ENCODE assay signal across 9 mouse cellular contexts in genomic region chr12:111688069-111688428, GRCm38 (mm10). TPM values are rescaled to one million over a fixed set of nuclear protein-coding genes. Genes with fewer than 3 reads are reported as not detected.
DNase-seq lines count a peak whose midpoint lies in the region; ATAC-seq lines count a peak whose summit lies in the region.
"Had no signal": no experiment of that assay in that cellular context is flagged by ENCODE, and none has a peak within 500 bp of the region (broad histone marks: within the 10 kb centered on the region; RNA-seq: fewer than 3 reads in every experiment).

No protein-coding gene starts in this region.

- no peaks in the 10 kb centered on the region for H3K9me3 ChIP-seq in heart, embryonic 16.5 days (replicated peaks; ENCODE audit: control insufficient read depth, low read length)
- H3K9me3 ChIP-seq in forebrain, embryonic 11.5 days (ENCODE audit: control insufficient read depth, low read length): no peaks in the 10 kb centered on the region
- no peaks in the 10 kb centered on the region for H3K9me3 ChIP-seq in midbrain, embryonic 10.5 days (replicated peaks)
- H3K9me3 ChIP-seq: limb, embryonic 13.5 days had no signal

- H3K36me3 ChIP-seq in heart, embryonic 16.5 days (ENCODE audit: control insufficient read depth, insufficient read depth): no peaks in the 10 kb centered on the region
- no peaks in the 10 kb centered on the region; the same call in 1 of the 2 replicates for H3K36me3 ChIP-seq in forebrain, embryonic 11.5 days (ENCODE audit: control insufficient read depth, insufficient read depth, low read length)
- peaks cover 15% of the 10 kb centered on the region for H3K36me3 ChIP-seq in midbrain, embryonic 10.5 days

- H3K27me3 ChIP-seq in heart, embryonic 16.5 days (ENCODE audit: control insufficient read depth, insufficient read depth, low read length): no peaks in the 10 kb centered on the region
- no peaks in the 10 kb centered on the region for H3K27me3 ChIP-seq in forebrain, embryonic 11.5 days (ENCODE audit: control insufficient read depth, insufficient read depth, low read length)
- no peaks in the 10 kb centered on the region for H3K27me3 ChIP-seq in midbrain, embryonic 10.5 days (ENCODE audit: low read depth, poor library complexity, severe bottlenecking)
- H3K27me3 ChIP-seq: limb, embryonic 13.5 days had no signal

- DNase-seq in heart, postnatal 10 days: no peak
- peak; percentile 52 to 81 for DNase-seq in cerebellum, postnatal 14 days
- no peak for DNase-seq in forebrain, embryonic 11.5 days (ENCODE audit: low spot score)
- DNase-seq in midbrain, embryonic 10.5 days (ENCODE audit: low spot score): no peak
- no peak for DNase-seq in spleen, postnatal 10 days (ENCODE audit: low spot score in 2 of 2)
- no peak for DNase-seq in urinary bladder, postnatal 4 days (ENCODE audit: low spot score in 2 of 2)

- peak overlapping the region; percentile 61 for H3K9ac ChIP-seq in heart, embryonic 16.5 days (ENCODE audit: low read length)
- peak overlapping the region; percentile 52; the same call in 1 of the 2 replicates for H3K9ac ChIP-seq in forebrain, embryonic 11.5 days (ENCODE audit: low read length)
- H3K9ac ChIP-seq: limb, embryonic 13.5 days had no signal

- intact Hi-C loops in heart, postnatal 10 days (cut with DNase I): no loop called here

- no peak overlapping the region for H3K4me3 ChIP-seq in heart, embryonic 16.5 days (ENCODE audit: low read length)
- no peak overlapping the region for H3K4me3 ChIP-seq in forebrain, embryonic 11.5 days (ENCODE audit: low read depth, low read length)
- peak overlapping the region; percentile 14; the same call in 1 of the 2 replicates for H3K4me3 ChIP-seq in midbrain, embryonic 10.5 days
- H3K4me3 ChIP-seq: limb, embryonic 13.5 days had no signal

- peak overlapping the region; percentile 32; the same call in 1 of the 2 replicates for H3K4me2 ChIP-seq in heart, embryonic 16.5 days (ENCODE audit: low read depth, low read length)
- no peak overlapping the region for H3K4me2 ChIP-seq in forebrain, embryonic 11.5 days (ENCODE audit: low read depth, low read length, severe bottlenecking)
- H3K4me2 ChIP-seq: limb, embryonic 13.5 days had no signal

- peaks cover 51% of the 10 kb centered on the region for H3K4me1 ChIP-seq in heart, embryonic 16.5 days (ENCODE audit: control insufficient read depth, insufficient read depth, low read length)
- H3K4me1 ChIP-seq in forebrain, embryonic 11.5 days (replicated peaks; ENCODE audit: control insufficient read depth, insufficient read depth, low read length): peaks cover 34% of the 10 kb centered on the region
- peaks cover 78% of the 10 kb centered on the region for H3K4me1 ChIP-seq in midbrain, embryonic 10.5 days

- H3K27ac ChIP-seq in heart, embryonic 16.5 days (ENCODE audit: low read length): peak overlapping the region; percentile 98
- H3K27ac ChIP-seq in forebrain, embryonic 11.5 days (ENCODE audit: low read depth, low read length): peak overlapping the region; percentile 68; the same call in 1 of the 2 replicates
- peak overlapping the region; percentile 99 for H3K27ac ChIP-seq in midbrain, embryonic 10.5 days (replicated peaks)
- H3K27ac ChIP-seq: limb, embryonic 13.5 days had no signal

- no peak for ATAC-seq in heart, embryonic 16.5 days (replicated peaks; ENCODE audit: extremely low read depth, insufficient read depth, low FRiP score)
- no peak for ATAC-seq in forebrain, embryonic 11.5 days (replicated peaks; ENCODE audit: low FRiP score)
- no peak for ATAC-seq in CD4-positive, CD25-positive, alpha-beta regulatory T cell, adult 4 months

- whole genome bisulfite sequencing in heart, embryonic 16.5 days: 21% methylated on average over 2 of the region's 2 CpGs
- 31% methylated on average over 2 of the region's 2 CpGs for WGBS in forebrain, embryonic 11.5 days
- 35% methylated on average over 2 of the region's 2 CpGs for WGBS in midbrain, embryonic 10.5 days

RNA-seq across cellular contexts. Expression of gene Trmt61a, which starts 10.1 kb away (rescaled TPM):
- polyA plus RNA-seq in heart, embryonic 16.5 days (2015; fragmentation: Nextera tagmentation; extraction: Ambion mirVana): 7.7 and 8.5 TPM in 2 replicates
- total RNA-seq in heart, postnatal 10 days (2021): 1 to 10 TPM; 6.4 to 8.3 TPM
- polyA plus RNA-seq in forebrain, embryonic 11.5 days (2014; fragmentation: Nextera tagmentation; extraction: Ambion mirVana): 12.9 and 15.6 TPM in 2 replicates
- polyA plus RNA-seq in midbrain, embryonic 10.5 days (2016; fragmentation: Nextera tagmentation; extraction: Ambion mirVana): 18.4 and 18.7 TPM in 2 replicates
- 1 to 10 TPM; 2.9 to 4.8 TPM for polyA plus RNA-seq in CD4-positive, CD25-positive, alpha-beta regulatory T cell, adult 4 months (2017; shearing (Covaris generic))

RNA-seq across cellular contexts. Expression of gene Ckb, which starts 15.9 kb away (rescaled TPM):
- polyA plus RNA-seq in heart, embryonic 16.5 days (2015; fragmentation: Nextera tagmentation; extraction: Ambion mirVana): 388 and 414 TPM in 2 replicates
- 100 to 1,000 TPM; 127 to 140 TPM for total RNA-seq in heart, postnatal 10 days (2021)
- polyA plus RNA-seq in forebrain, embryonic 11.5 days (2014; fragmentation: Nextera tagmentation; extraction: Ambion mirVana): 2,325 and 2,523 TPM in 2 replicates
- 2,837 and 3,349 TPM in 2 replicates for polyA plus RNA-seq in midbrain, embryonic 10.5 days (2016; fragmentation: Nextera tagmentation; extraction: Ambion mirVana)
- 10 to 100 TPM; 24.1 to 30.0 TPM for polyA plus RNA-seq in CD4-positive, CD25-positive, alpha-beta regulatory T cell, adult 4 months (2017; shearing (Covaris generic))

RNA-seq across cellular contexts. Expression of gene Bag5, which starts 25.0 kb away (rescaled TPM):
- polyA plus RNA-seq in heart, embryonic 16.5 days (2015; fragmentation: Nextera tagmentation; extraction: Ambion mirVana): 40.9 and 42.9 TPM in 2 replicates
- total RNA-seq in heart, postnatal 10 days (2021): 10 to 100 TPM; 29.1 to 32.7 TPM
- 65.2 and 67.7 TPM in 2 replicates for polyA plus RNA-seq in forebrain, embryonic 11.5 days (2014; fragmentation: Nextera tagmentation; extraction: Ambion mirVana)
- polyA plus RNA-seq in midbrain, embryonic 10.5 days (2016; fragmentation: Nextera tagmentation; extraction: Ambion mirVana): 57.2 and 62.0 TPM in 2 replicates
- polyA plus RNA-seq in CD4-positive, CD25-positive, alpha-beta regulatory T cell, adult 4 months (2017; shearing (Covaris generic)): 10 to 100 TPM; 32.5 to 37.9 TPM

RNA-seq across cellular contexts. Expression of gene Apopt1, which starts 25.0 kb away (rescaled TPM):
- polyA plus RNA-seq in heart, embryonic 16.5 days (2015; fragmentation: Nextera tagmentation; extraction: Ambion mirVana): 40.2 and 43.9 TPM in 2 replicates
- total RNA-seq in heart, postnatal 10 days (2021): 10 to 100 TPM; 39.6 to 41.5 TPM
- 55.4 and 55.5 TPM in 2 replicates for polyA plus RNA-seq in forebrain, embryonic 11.5 days (2014; fragmentation: Nextera tagmentation; extraction: Ambion mirVana)
- polyA plus RNA-seq in midbrain, embryonic 10.5 days (2016; fragmentation: Nextera tagmentation; extraction: Ambion mirVana): 59.8 and 59.9 TPM in 2 replicates
- polyA plus RNA-seq in CD4-positive, CD25-positive, alpha-beta regulatory T cell, adult 4 months (2017; shearing (Covaris generic)): 10 to 100 TPM; 69.2 to 69.5 TPM

Comparison
In these comparisons a context has a peak if more than half of its experiments do, and no peak if none do; other contexts are left out.
1. DNase-seq: peak in cerebellum, postnatal 14 days (2 of 2); none in heart, postnatal 10 days (0 of 2), forebrain, embryonic 11.5 days (single experiment), midbrain, embryonic 10.5 days (single experiment), spleen, postnatal 10 days (0 of 2) and urinary bladder, postnatal 4 days (0 of 2).
2. RNA of gene Ckb, which starts 15.9 kb away (polyA plus RNA-seq): 2,837 to 3,349 TPM in midbrain, embryonic 10.5 days, 2,325 to 2,523 TPM in forebrain, embryonic 11.5 days and 388 to 414 TPM in heart, embryonic 16.5 days; 24.1 to 30.0 TPM in CD4-positive, CD25-positive, alpha-beta regulatory T cell, adult 4 months; every median in the first group is over 10 times any median in the second.
3. Peak in every context shown above with its lines, with median percentiles within 50 percentile points of each other: H3K27ac ChIP-seq.